10 mouse cellular contexts compared by ENCODE assay signal in genomic region chr13:42818378-42818777, GRCm38 (mm10).
A peak's percentile ranks its signal among the peaks of the same experiment; 100 is the strongest.
DNase-seq lines count a peak whose midpoint lies in the region; ATAC-seq lines count a peak whose summit lies in the region.
"Had no signal": no experiment of that assay in that cellular context is flagged by ENCODE, and none has a peak within 500 bp of the region (broad histone marks: within the 10 kb centered on the region; RNA-seq: fewer than 3 reads in every experiment).

No protein-coding gene starts in this region.

- peaks cover 17% of the 10 kb centered on the region; the same call in 1 of the 2 replicates for H3K27me3 ChIP-seq in heart, embryonic 10.5 days (ENCODE audit: insufficient read depth, poor library complexity, severe bottlenecking)
- H3K27me3 ChIP-seq in neural tube, embryonic 11.5 days (ENCODE audit: control insufficient read depth, insufficient read depth, low read length) = no peaks in the 10 kb centered on the region
- H3K27me3 ChIP-seq: embryonic facial prominence, embryonic 12.5 days; limb, embryonic 13.5 days had no signal

- H3K9me3 ChIP-seq in heart, embryonic 10.5 days = no peaks in the 10 kb centered on the region
- H3K9me3 ChIP-seq in neural tube, embryonic 11.5 days (ENCODE audit: control insufficient read depth, low read length) = no peaks in the 10 kb centered on the region

- no peaks in the 10 kb centered on the region for H3K36me3 ChIP-seq in heart, embryonic 10.5 days
- H3K36me3 ChIP-seq in neural tube, embryonic 11.5 days (ENCODE audit: control insufficient read depth, insufficient read depth, low read length) = no peaks in the 10 kb centered on the region
- H3K36me3 ChIP-seq: embryonic facial prominence, embryonic 12.5 days; limb, embryonic 13.5 days had no signal

- H3K9ac ChIP-seq in neural tube, embryonic 11.5 days (ENCODE audit: low read length) = no peak overlapping the region
- H3K9ac ChIP-seq: embryonic facial prominence, embryonic 12.5 days; limb, embryonic 13.5 days had no signal

- H3K4me2 ChIP-seq in neural tube, embryonic 11.5 days (ENCODE audit: low read depth) = no peak overlapping the region
- H3K4me2 ChIP-seq: embryonic facial prominence, embryonic 12.5 days; limb, embryonic 13.5 days had no signal

- H3K4me1 ChIP-seq in heart, embryonic 10.5 days = peaks cover 18% of the 10 kb centered on the region
- peaks cover 2% of the 10 kb centered on the region; the same call in 1 of the 2 replicates for H3K4me1 ChIP-seq in neural tube, embryonic 11.5 days (ENCODE audit: control insufficient read depth, insufficient read depth, low read length)
- H3K4me1 ChIP-seq: embryonic facial prominence, embryonic 12.5 days had no signal

- no peak overlapping the region for H3K27ac ChIP-seq in heart, embryonic 10.5 days
- no peak overlapping the region for H3K27ac ChIP-seq in neural tube, embryonic 11.5 days (ENCODE audit: low read depth, low read length)
- H3K27ac ChIP-seq: embryonic facial prominence, embryonic 12.5 days; limb, embryonic 13.5 days had no signal

- no peak overlapping the region for H3K4me3 ChIP-seq in heart, embryonic 10.5 days
- no peak overlapping the region for H3K4me3 ChIP-seq in neural tube, embryonic 11.5 days (ENCODE audit: low read depth, low read length)
- H3K4me3 ChIP-seq: embryonic facial prominence, embryonic 12.5 days; limb, embryonic 13.5 days had no signal

- no peak for ATAC-seq in neural tube, embryonic 11.5 days (ENCODE audit: insufficient read depth, low FRiP score, low TSS enrichment)

- DNase-seq in heart, adult 8-10 months (ENCODE audit: low spot score) = peak; percentile 48
- no peak for DNase-seq in heart, embryonic 10.5 days (ENCODE audit: low spot score)
- DNase-seq in B cell, adult 2 months = peak; percentile 78 to 81
- DNase-seq in adrenal gland, adult 2 months = peak; percentile 62
- DNase-seq in embryo, embryonic 11 days = peak; percentile 63
- DNase-seq in kidney, postnatal 25 days = peak; percentile 72 to 81
- peak; percentile 65 for DNase-seq in neural tube, embryonic 11.5 days (ENCODE audit: low spot score)
- peak; percentile 17 to 59 for DNase-seq in urinary bladder, adult 18-20 months (ENCODE audit: low spot score in 2 of 2)

- 41% methylated on average over 10 of the region's 10 CpGs for WGBS in heart, embryonic 10.5 days
- WGBS in neural tube, embryonic 11.5 days = 49% methylated on average over 10 of the region's 10 CpGs
